Mouse (Mus musculus) macrophage (primary cell): Measurements from ENCODE around the gene Tmem256. TPM values are rescaled to one million over a fixed set of nuclear protein-coding genes. Genes with fewer than 3 reads are reported as not detected.

Experiments used
- H3K27ac ChIP-seq: fragments of 350-480 bp; formaldehyde crosslinking; 2 replicates; pipeline ENCODE4 v1.9.0; 2021
- H3K36me3 ChIP-seq: fragments of 350-480 bp; formaldehyde crosslinking; 2 replicates; pipeline ENCODE4 v1.9.0; 2021; ENCODE audit errors: inconsistent target
- H3K4me3 ChIP-seq: fragments of 350-480 bp; formaldehyde crosslinking; 2 replicates; pipeline ENCODE4 v1.9.0; 2021; ENCODE audit errors: inconsistent target
- H3K79me2 ChIP-seq: fragments of 350-480 bp; formaldehyde crosslinking; 2 replicates; pipeline ENCODE4 v1.9.0; 2021; ENCODE audit errors: inconsistent target
- WGBS: methylation state at CpG from one replicate; pipeline ENCODE4 v1.1.7; 2026; ENCODE audit warnings: inconsistent platforms; ENCODE audit not compliant: missing documents; 5-methylcytosine and 5-hydroxymethylcytosine counted together
- polyA plus RNA-seq: library from polyadenylated mRNA; stranded (reverse); fragments of 250-400 nt; gene quantifications from 3 replicates; pipeline ENCODE4 v1.2.4, GENCODE M21; 2018; ENCODE audit warnings: inconsistent platforms
- total RNA-seq, 78 experiments: library from RNA; depleted of rRNA; stranded (reverse); fragments of 250-400 nt; gene quantifications; 1 replicate in 9 of 78; 2 replicates in 24 of 78; 3 replicates in 43 of 78; 4 replicates in 2 of 78; pipeline ENCODE4 v1.2.4; 2018; ENCODE audit warnings: inconsistent platforms in 56 of 78

Gene Tmem256
- 100 to 1,000 TPM in 11 of 26 experiments, 10 to 100 TPM in 15; 25.0 to 220 (median 82.7) TPM for total RNA-seq (2018; cell fraction: chromatin; rRNA removed)
- total RNA-seq (2018; cell fraction: cytosol; rRNA removed) = 100 to 1,000 TPM; 247 to 418 (median 311) TPM
- 100 to 1,000 TPM in 22 of 26 experiments, 10 to 100 TPM in 4; 66.1 to 274 (median 151) TPM for total RNA-seq (2018; cell fraction: nucleus; rRNA removed)
- polyA plus RNA-seq = 71.2 to 302 TPM (median 269 TPM) in 3 replicates

DNA sequence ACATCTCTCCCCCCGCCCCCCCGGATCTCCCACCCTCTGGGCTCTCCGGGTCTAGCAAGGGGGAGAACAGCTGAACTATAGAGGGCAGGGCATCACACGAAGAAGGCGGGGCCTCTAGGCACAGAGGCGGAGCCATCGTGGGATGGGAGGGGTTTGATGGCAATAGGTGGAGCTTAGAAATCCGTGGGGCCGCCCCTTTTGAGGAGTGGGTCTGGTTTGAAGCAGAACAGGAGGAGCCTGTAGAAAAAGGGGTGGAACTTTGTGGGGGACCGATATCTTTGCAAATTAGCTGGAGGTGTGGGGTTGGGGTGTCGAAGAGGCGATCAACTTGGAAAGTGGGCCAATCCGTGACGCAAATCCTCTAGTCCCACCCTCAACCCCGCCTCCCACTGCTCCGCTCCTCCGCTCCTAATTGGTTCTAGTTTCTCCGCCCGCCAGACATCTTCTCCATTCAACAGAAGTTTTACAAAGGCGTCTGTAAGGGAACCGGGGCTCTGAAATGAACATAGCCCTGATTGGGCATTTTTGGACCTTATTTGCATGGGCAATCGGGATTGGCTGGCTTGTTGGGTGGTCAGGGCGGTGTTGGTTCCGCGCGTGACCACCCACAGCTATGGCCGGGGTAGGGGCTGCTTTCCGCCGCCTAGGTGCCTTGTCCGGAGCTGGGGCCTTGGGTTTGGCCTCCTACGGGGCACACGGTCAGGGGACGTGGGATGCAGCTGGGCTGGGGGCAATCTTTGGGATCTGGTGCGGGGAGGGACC lies at the start of gene Tmem256:
TSS of gene Tmem256 (plus strand) at position 563 of the 762 bp plus-strand sequence.
- H3K4me3 ChIP-seq = peak within 1 kb of the TSS; percentile 88
- H3K27ac ChIP-seq = peak within 1 kb of the TSS; percentile 78
- H3K36me3 ChIP-seq = no peaks in the 10 kb centered on the region
- WGBS = 1% methylated on average over 32 of the region's 34 CpGs
- H3K79me2 ChIP-seq = peaks cover 14% of the 10 kb centered on the region

GRCm38 (mm10) chr11:69789431-69789830 lies 48.9 kb upstream of the Tmem256 start:
- H3K27ac ChIP-seq = no peak overlapping the region
- H3K4me3 ChIP-seq = no peak overlapping the region
- H3K36me3 ChIP-seq = no peaks in the 10 kb centered on the region
- H3K79me2 ChIP-seq = no peaks in the 10 kb centered on the region
- 93% methylated on average over 5 of the region's 5 CpGs for WGBS

- Histone ChIP-seq H3K36me3 (no peaks in the 10 kb centered on the region), H3K27ac (no peak overlapping the region), H3K79me2 (no peaks in the 10 kb centered on the region), H3K4me3 (no peak overlapping the region)
- WGBS = 90% methylated on average over 5 of the region's 5 CpGs
Observed at GRCm38 (mm10) chr11:69791420-69791819, 46.9 kb upstream of the Tmem256 start.

DNA sequence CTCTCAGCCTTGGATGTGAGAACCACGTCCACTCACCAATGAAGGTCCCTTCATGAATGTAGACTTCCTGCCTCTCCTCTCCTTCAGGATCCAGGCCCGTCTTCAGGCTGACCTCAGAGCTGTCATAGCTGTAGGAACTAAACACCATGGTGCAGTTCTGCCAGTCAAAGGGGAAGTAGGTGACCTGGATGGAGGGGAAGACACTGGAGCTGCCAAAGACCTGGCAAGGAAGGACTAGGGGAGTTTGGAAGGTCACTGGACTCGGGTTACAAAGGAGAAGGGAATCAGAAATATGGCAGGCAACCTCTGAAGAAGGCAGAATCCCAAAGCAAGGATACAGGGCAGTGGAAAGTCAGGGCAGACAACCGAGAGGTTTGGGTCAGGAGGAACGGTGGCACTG lies 44.9 kb upstream of the Tmem256 start:
- 78% methylated on average over 5 of the region's 5 CpGs for WGBS
- H3K36me3 ChIP-seq = no peaks in the 10 kb centered on the region
- no peak overlapping the region for H3K27ac ChIP-seq
- H3K79me2 ChIP-seq = no peaks in the 10 kb centered on the region
- H3K4me3 ChIP-seq = no peak overlapping the region

- H3K27ac ChIP-seq = no peak within 1 kb of the TSS
- 2% methylated on average over 52 of the region's 52 CpGs for WGBS
- H3K79me2 ChIP-seq = no peaks in the 10 kb centered on the region
- H3K4me3 ChIP-seq = peak within 1 kb of the TSS; percentile 29; the same call in 1 of the 2 replicates
- no peaks in the 10 kb centered on the region for H3K36me3 ChIP-seq
Observed at GRCm38 (mm10) chr11:69795168-69795982, 42.9 kb upstream of the Tmem256 start, which contains the start of gene Chrnb1. TSS of gene Chrnb1 (minus strand) at chr11:69795943.

DNA sequence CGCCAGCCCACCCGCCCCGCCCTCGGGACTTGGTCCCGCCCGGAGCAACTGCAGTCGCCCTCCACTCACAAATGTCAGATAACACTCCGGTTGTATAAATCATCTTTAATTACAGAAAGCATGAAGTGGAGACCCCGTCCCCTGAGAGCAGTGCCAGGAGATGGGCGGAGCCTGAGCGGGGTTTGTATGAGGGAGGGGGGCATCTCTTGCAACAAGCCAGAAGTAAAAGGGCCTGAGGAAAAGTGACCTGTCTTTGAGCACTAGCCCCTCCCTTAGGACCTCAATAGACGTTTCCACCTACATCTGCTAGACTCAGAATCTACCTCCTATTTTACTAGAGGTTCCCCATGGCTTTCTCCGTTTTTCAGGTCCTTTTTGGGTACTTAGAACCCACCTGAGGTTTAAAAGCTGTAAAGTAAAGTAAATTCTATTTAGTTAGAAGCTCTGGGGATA lies 42.3 kb upstream of the Tmem256 start:
- Histone ChIP-seq H3K4me3 (no peak overlapping the region), H3K79me2 (no peaks in the 10 kb centered on the region), H3K27ac (no peak overlapping the region), H3K36me3 (no peaks in the 10 kb centered on the region)
- 15% methylated on average over 12 of the region's 13 CpGs for WGBS

DNA sequence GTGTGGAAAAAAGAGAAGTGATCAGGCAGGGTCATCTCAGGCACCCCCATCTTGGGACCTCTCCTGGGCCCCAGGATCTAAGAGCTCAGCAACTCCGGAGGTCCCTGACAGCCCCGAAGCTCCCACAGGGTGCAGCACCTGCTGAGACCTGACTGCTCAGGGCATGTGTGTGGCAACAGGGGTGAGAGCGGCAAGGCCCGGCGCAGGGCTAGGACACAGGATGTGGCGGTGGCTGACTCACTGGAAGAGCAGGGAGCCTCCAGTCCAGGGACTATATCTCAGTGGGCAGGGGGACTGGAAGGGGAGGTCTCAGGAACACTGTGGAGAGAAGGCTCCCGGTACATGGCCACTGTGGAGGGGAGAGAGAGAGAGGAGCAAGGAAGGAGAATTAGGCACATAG lies 40.4 kb upstream of the Tmem256 start:
- Histone ChIP-seq H3K79me2 (no peaks in the 10 kb centered on the region), H3K4me3 (no peak overlapping the region), H3K36me3 (no peaks in the 10 kb centered on the region), H3K27ac (no peak overlapping the region)
- WGBS = 75% methylated on average over 7 of the region's 7 CpGs

DNA sequence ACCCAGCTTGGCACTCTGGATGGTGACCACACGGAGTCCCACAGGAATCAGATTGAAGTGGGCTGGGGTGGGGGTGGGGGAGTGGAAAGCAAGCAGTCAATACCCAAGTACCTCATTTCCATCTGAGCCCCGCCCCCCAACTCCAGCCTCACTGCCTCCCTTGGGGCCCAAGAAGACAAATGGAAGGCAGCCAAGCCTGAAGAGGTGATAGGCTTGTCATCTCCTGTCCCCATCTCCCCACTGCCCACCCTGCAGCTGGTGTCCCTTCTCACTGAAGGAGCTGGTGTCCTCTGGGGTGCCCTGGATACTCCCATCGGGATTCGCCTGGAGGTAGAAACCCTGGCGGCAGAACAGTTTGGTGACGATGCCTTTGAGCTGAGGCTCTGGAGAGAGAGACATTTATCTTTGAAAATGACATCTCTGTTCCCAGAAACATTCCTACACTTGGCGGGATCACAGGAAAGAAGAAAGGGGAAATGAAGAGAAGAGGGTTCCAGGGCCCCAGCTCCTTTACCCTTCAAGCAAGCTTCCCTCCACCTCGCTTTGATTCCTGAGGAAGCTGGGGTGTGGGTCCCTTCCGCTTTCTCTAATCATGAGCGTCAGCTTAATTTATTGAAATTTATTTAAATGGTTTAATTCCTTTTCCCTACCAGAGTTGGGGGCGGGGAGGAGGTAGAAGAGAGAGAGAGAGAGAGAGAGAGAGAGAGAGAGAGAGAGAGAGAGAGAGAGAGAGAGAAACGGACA lies 38.7 kb upstream of the Tmem256 start:
- Histone ChIP-seq H3K4me3 (no peak overlapping the region), H3K79me2 (no peaks in the 10 kb centered on the region), H3K27ac (no peak overlapping the region), H3K36me3 (no peaks in the 10 kb centered on the region)
- WGBS = 47% methylated on average over 10 of the region's 12 CpGs

DNA sequence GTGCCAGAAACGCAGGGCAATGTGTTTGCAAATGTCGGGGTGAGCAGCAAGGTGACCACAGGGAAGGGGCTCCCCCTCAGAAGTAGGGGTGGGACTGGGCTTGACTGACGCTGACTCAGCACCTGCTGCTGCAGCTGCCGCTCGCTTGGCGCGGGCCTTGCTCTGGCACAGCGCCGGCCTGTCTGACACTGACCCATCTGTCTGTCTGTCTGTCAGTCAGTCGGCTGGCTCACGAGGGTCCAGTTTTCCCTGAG lies 38.2 kb upstream of the Tmem256 start:
- WGBS = 6% methylated on average over 11 of the region's 11 CpGs
- Histone ChIP-seq H3K36me3 (no peaks in the 10 kb centered on the region), H3K79me2 (no peaks in the 10 kb centered on the region), H3K27ac (no peak overlapping the region), H3K4me3 (no peak overlapping the region; the same call in 1 of the 2 replicates)

- no peak overlapping the region for H3K27ac ChIP-seq
- peak overlapping the region; percentile 10; the same call in 1 of the 2 replicates for H3K4me3 ChIP-seq
- WGBS = 3% methylated on average over 36 of the region's 36 CpGs
Observed at GRCm38 (mm10) chr11:69800392-69801197, 37.7 kb upstream of the Tmem256 start.

GRCm38 (mm10) chr11:69801379-69801977 lies 36.8 kb upstream of the Tmem256 start, which contains the start of gene Fgf11:
TSS of gene Fgf11 (minus strand) at chr11:69801857.
- WGBS = 11% methylated on average over 11 of the region's 33 CpGs
- Histone ChIP-seq H3K79me2 (no peaks in the 10 kb centered on the region), H3K36me3 (no peaks in the 10 kb centered on the region), H3K4me3 (peak within 1 kb of the TSS; percentile 10; the same call in 1 of the 2 replicates), H3K27ac (no peak within 1 kb of the TSS)

More at GRCm38 (mm10) chr11:69800392-69801197, 37.7 kb upstream of the Tmem256 start:
- no peaks in the 10 kb centered on the region for H3K79me2 ChIP-seq
- no peaks in the 10 kb centered on the region for H3K36me3 ChIP-seq

DNA sequence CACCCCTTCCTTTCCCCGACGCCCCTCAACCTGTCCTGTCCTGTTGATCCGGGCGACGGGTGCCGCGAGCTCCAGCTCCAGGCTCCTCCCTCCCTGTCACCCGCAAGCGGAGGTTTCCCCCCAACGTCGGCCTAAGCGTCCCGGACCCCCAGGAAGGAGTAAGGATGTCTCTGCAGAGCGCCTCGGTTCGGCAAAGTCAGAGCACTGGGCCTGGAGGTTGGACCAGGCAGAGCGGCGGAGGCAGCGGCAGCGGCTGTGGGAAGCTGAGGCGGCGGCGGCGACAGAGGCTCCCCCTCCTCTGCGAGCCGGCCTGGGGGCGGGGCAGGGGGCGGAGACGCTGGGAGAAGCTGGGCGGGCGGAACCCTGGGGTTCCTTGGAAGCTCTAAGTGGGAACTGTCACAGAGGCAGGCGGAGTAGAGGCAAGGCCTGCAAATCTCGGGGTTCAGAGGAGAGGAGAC lies 35.6 kb upstream of the Tmem256 start:
- Histone ChIP-seq H3K4me3 (peak overlapping the region; percentile 17; the same call in 1 of the 2 replicates), H3K27ac (no peak overlapping the region), H3K79me2 (no peaks in the 10 kb centered on the region), H3K36me3 (no peaks in the 10 kb centered on the region)
- WGBS = 3% methylated on average over 33 of the region's 33 CpGs

GRCm38 (mm10) chr11:69803328-69803727 lies 35.0 kb upstream of the Tmem256 start:
- 4% methylated on average over 12 of the region's 12 CpGs for WGBS
- Histone ChIP-seq H3K36me3 (no peaks in the 10 kb centered on the region), H3K79me2 (no peaks in the 10 kb centered on the region), H3K4me3 (peak overlapping the region; percentile 17; the same call in 1 of the 2 replicates), H3K27ac (no peak overlapping the region)
